Mouse (Mus musculus) spleen, adult 2 months (tissue): ENCODE data around the gene Zfp617.

Experiments
- CTCF ChIP-seq: fragments of 200-500 bp; IDR thresholded peaks from 2 replicates; pipeline ENCODE4 v1.5.1; 2011; ENCODE audit warnings: mild to moderate bottlenecking, inconsistent platforms; ENCODE audit not compliant: insufficient read depth, insufficient read length, insufficient replicate concordance; ENCODE audit errors: extremely low read depth
- POLR2A ChIP-seq: fragments of 200-500 bp; IDR thresholded peaks from 2 replicates; pipeline ENCODE4 v1.6.1; 2011; ENCODE audit warnings: low read depth, low read length, inconsistent platforms

GRCm38 (mm10) chr8:71951436-71952161 lies 43.2 kb downstream of the Zfp617 start:
- TF ChIP-seq CTCF (no peak), POLR2A (no peak)
